Mouse (Mus musculus) CD8-positive naive resting alpha-beta T cell, adult 57 days (primary cell): ENCODE measurements around the gene Apex1. TPM values are rescaled to one million over a fixed set of nuclear protein-coding genes. Genes with fewer than 3 reads are reported as not detected.

Source experiments
- total RNA-seq: library from RNA; stranded (reverse); gene quantifications from one replicate; pipeline ENCODE4 v1.2.4, GENCODE M21; 2023

Apex1 gene
- 43.6 TPM for total RNA-seq

DNA sequence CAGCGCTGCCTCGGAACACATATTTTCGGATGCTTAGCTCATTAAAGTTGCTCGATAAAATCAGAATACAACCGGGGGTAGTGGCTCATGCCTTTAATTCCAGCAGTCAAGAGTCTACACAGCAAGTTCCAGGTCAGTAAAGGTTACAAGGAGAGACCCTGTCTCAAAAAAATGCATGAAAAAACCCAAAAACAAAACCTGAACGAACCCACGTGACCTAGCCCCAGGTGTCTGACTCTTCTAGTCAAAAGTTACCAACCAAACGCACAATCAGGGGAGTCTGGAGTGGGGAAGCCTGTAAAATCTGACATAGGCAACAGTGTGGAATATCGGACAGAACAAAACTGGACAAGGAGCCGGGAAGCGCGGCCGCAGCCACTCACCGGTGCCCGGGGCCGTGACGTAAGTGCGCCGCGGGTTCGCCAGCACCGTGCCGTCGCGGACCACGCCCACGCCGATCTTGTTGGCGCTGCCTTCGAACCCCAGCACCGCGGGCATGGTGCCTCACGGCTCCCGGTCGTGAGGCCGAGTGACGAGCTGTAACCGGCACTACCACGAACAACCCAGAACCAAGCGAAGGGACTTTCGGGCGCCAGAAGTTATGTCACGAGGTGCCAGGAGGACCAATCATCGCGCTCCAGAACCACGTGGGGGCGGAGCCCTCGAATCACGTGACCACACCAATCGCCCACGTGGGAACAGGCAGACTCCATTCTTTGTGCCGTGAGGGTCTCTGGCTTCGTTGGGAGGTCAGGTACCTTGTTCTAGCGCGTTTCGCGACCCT, at the start of gene Apex1, which contains the start of gene Osgep:
Apex1 (plus strand) TSS at position 688 of the 784 bp plus-strand sequence.
Osgep (minus strand) TSS at position 613 of the 784 bp plus-strand sequence.

DNA sequence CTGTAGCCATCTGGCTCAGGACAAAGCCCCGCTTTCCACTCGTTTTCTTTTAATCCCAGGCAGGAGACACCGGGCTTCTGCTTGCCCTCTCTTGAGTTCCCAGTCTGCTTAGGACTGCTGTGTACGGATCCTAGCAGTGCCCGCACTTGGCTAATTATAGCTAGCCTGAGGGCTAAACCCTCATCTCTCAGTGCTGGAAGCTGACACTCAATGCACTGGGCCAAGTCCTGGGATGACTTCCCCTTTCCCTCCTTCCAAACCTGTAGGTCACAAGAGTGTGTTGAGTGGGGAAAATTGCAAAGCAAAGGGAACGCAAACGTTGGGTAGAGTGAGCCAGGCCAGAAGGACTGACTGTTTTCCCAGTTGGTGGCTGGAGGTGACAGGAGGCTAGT, 27.4 kb upstream of the Apex1 start, which contains the start of gene Klhl33:
Klhl33 (minus strand) TSS at position 134 of the 392 bp plus-strand sequence.

DNA sequence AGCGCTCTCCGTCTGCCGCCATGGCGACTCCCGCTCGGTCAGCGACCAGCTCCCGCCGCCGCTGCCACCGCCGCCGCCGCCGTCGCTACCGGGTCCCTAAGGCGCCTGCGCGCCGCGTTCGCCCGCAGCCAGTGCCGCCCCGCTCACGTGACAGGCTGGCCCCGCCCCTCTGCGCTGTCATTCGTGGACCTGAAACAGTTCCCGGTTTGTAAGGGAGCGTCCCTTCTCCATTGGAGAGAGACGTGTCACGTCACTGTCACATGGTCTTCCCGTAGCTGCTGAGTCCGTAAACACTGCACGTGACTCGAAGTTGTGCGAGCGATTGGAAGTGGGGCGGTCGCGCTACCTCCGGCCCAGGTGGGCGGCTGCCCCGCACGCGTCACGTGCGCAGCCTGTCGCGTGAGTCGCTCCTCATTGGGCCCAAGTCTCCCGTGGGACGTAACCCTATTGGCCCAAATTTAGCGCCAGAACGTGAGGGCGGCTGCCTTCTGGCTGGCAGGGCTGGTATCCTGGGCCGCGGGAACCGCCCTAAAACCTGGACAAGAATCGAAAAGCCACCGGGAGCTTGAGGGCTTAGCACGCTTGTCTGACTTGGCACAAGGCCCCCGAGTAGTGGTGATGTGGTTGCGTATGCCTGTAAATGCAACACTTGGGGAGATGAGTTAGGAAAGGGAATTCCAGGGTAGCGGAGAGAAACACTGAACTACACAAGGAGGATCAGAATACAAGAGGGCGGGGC, 6.2 kb downstream of the Apex1 start, which contains the start of the genes Pip4p1 and Pnp:
Pip4p1 (minus strand) TSS at position 103 of the 739 bp plus-strand sequence.
Pnp (plus strand) TSS at position 329 of the 739 bp plus-strand sequence.

DNA sequence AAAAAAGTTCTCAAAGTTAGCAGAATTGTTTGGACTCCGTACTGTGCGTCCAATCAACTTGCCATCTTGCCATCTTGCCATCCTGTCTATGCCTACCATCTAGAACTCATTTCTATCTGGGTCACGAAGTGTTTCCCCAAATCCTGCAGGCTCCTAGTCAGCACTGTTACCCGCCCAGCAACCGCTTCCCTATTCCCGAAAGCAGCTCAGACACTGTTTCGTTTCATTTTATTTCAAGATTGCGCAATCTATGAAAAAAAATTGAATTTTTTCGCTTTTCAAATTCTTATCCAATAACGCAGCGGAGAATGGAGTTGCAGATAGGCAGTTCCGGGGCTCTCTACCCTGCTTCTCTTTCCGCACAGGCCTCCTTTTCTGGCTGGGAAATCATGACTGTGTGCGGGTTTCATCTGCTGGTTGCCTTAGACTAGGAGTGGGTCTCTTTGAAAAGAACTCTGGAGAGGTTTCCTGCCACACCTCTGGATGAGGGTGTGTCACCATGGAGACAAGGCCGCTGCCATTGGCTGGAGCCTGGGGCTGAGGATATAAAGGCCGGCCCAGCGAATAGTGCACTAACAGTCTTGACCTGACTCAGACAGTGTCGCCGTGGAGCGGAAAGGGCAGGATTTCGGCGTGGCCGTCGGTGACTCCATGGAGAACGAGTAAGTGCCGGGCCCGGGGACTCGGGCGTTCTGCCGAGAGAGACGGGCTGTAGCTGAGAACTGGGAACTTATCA, 19.3 kb downstream of the Apex1 start, which contains the start of gene Gm49342:
Gm49342 (plus strand) TSS at position 586 of the 736 bp plus-strand sequence.

DNA sequence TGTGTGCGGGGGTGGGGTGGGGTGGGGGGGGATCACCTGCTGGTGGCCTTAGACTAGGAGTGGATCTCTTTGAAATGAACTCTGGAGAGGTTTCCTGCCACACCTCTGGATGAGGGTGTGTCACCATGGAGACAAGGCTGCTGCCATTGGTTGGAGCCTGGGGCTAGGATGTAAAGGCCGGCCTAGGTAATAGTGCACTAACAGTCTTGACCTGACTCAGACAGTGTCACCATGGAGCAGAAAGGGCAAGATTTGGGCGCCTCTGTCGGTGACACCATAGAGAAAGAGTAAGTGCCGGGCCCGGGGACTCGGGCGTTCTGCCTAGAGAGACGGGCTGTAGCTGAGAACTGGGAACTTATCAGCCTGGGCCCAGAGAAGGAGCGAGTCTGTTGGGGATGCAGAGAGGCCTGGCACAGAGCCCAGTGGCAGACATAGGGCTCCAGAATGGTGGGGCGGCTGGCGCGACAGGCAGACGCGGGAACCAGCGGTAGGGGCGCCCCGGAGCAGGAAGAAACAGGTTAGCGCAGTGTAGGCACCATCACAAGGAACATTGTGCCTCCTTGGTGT, 31.3 kb downstream of the Apex1 start, which contains the start of gene Pnp2:
Pnp2 (plus strand) TSS at position 51 of the 567 bp plus-strand sequence.

Other genes starting within 250 kb of the Apex1 start
- gene Olfr747, start 231.8 kb upstream of the Apex1 start, total RNA-seq, result not detected
- not detected for gene Olfr748, start 217.6 kb upstream of the Apex1 start, total RNA-seq
- gene Olfr749, start 179.9 kb upstream of the Apex1 start, total RNA-seq, result not detected
- 70.2 TPM for gene Ttc5, start 139.4 kb upstream of the Apex1 start, total RNA-seq
- 2.4 TPM for gene Ccnb1ip1, start 117.2 kb upstream of the Apex1 start, total RNA-seq
- 59.4 TPM for gene Parp2, start 117.1 kb upstream of the Apex1 start, total RNA-seq
- gene Tep1, start 54.4 kb upstream of the Apex1 start, total RNA-seq, result 29.3 TPM
- not detected for gene Klhl33, start 27.5 kb upstream of the Apex1 start, total RNA-seq
- gene Osgep, start 75 bp upstream of the Apex1 start, total RNA-seq, result 35.4 TPM
- gene Pip4p1, start 5.9 kb downstream of the Apex1 start, total RNA-seq, result 86.2 TPM
- gene Pnp, start 6.1 kb downstream of the Apex1 start, total RNA-seq, result 32.1 TPM
- gene Gm49342, start 19.5 kb downstream of the Apex1 start, total RNA-seq, result 23.6 TPM
- gene Pnp2, start 31.0 kb downstream of the Apex1 start, total RNA-seq, result 0.58 TPM
- not detected for gene Rnase10, start 82.8 kb downstream of the Apex1 start, total RNA-seq
- gene Rnase9, start 116.9 kb downstream of the Apex1 start, total RNA-seq, result not detected
- not detected for gene Rnase11, start 125.2 kb downstream of the Apex1 start, total RNA-seq
- not detected for gene Rnase12, start 132.7 kb downstream of the Apex1 start, total RNA-seq
- gene Olfr750, start 149.5 kb downstream of the Apex1 start, total RNA-seq, result not detected
- gene Rnase4, start 166.1 kb downstream of the Apex1 start, total RNA-seq, result 0.37 TPM
- gene Ang, start 166.2 kb downstream of the Apex1 start, total RNA-seq, result 0.77 TPM
- gene Eddm3b, start 189.5 kb downstream of the Apex1 start, total RNA-seq, result not detected
- 10.3 TPM for gene Rnase6, start 198.9 kb downstream of the Apex1 start, total RNA-seq
- 3.2 TPM for gene Rnase1, start 221.8 kb downstream of the Apex1 start, total RNA-seq
- gene Rnase2b, start 237.3 kb downstream of the Apex1 start, total RNA-seq, result not detected